Mouse (Mus musculus): ENCODE data around the gene Wrap53. TPM values are rescaled to one million over a fixed set of nuclear protein-coding genes. Genes with fewer than 3 reads are reported as not detected.
A peak's percentile ranks its signal among the peaks of the same experiment; 100 is the strongest.

The Wrap53 gene
- polyA plus RNA-seq, 1 experiment from 2014 or later = 19.7 TPM

DNA sequence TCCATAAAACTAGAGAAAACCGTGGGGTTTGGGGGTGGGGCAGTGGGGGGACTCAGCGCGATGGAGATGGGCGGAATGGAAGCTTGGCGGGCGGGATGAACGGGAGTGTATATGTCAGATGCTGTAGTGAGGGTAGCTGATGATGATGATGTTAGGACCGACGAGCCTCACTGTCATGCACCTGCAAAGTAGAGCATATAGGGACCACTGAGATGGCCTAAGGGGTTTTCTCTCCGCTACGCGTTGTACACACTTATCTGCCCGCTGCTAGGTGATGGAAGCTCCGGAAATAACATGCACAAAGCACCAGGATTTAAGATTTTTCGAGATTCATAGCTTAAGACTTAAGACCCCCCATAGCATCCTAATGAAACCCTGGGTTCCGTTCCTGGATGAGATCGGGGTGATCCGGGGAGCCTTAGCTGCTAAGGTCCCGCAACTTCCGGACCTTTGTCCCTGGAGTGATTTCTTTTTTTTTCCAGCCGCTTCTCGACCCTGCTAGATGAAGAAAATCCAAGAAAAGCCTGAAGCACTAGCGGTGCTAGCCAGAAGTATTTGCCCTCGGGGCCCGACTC is 604 bp upstream of the Wrap53 start:
- H3K36me3 ChIP-seq = no peaks in the 10 kb centered on the region
- H3K9ac ChIP-seq = peak overlapping the region; percentile 79
- no peaks in the 10 kb centered on the region for H3K27me3 ChIP-seq
- H3K4me3 ChIP-seq = peak overlapping the region; percentile 75
- peak overlapping the region; percentile 83 for H3K4me2 ChIP-seq
- under 1% methylated on average over 25 of the region's 25 CpGs for WGBS
- peak; percentile 8 for ATAC-seq (ENCODE audit: low read depth)
- peaks cover 48% of the 10 kb centered on the region for H3K4me1 ChIP-seq (replicated peaks)
- peak overlapping the region; percentile 91 for H3K27ac ChIP-seq (replicated peaks)
- no peaks in the 10 kb centered on the region for H3K9me3 ChIP-seq

DNA sequence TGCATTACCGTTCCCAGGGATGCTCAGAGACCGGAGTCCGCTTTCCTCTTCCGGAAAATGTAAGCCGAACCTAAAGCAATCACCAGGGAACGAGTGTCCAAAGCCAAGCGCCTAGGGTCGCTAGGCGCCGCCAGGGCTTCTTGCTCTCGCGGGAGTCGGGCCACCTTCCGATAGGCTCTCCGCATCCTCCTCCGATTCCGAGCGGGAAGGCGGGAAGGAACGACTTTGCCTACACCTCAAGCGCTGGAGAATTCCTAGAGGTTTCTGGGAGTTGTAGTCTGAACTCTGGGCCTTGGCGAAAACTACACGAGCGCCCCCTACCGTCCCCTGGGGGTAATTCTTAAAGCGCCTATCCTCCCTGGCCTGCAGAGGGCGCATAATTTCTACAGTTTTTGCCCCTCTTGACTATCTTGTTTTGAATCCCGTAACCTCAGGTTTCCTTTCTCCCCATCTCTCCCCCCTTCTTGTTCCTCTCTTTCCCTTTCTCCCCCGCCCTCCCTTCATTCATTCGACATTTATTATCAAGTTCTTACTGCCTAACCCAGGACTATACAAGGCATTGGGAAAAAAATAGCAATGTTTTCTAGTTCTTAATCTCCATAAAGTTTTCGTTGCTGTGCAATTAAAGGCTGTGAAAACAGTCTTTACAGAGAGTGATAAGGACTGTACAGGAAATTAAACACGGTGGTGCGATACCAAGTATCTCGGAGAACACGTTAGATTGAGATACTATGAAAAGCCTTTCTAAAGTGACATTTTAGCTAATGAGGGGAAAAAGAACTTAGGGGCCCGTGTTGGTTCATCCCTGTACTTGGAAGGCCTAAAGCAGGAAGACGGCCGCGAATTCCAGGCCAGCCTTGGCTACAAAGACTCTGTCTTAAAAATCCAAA is 682 bp downstream of the Wrap53 start:
- Histone ChIP-seq H3K9ac (peak overlapping the region; percentile 82), H3K9me3 (no peaks in the 10 kb centered on the region), H3K4me2 (peak overlapping the region; percentile 83), H3K27me3 (no peaks in the 10 kb centered on the region), H3K4me3 (peak overlapping the region; percentile 75), H3K4me1 (replicated peaks) (peaks cover 53% of the 10 kb centered on the region), H3K27ac (replicated peaks) (peak overlapping the region; percentile 91), H3K36me3 (no peaks in the 10 kb centered on the region)
- peak; percentile 90 for ATAC-seq (ENCODE audit: low read depth)
- WGBS = 2% methylated on average over 39 of the region's 39 CpGs

DNA sequence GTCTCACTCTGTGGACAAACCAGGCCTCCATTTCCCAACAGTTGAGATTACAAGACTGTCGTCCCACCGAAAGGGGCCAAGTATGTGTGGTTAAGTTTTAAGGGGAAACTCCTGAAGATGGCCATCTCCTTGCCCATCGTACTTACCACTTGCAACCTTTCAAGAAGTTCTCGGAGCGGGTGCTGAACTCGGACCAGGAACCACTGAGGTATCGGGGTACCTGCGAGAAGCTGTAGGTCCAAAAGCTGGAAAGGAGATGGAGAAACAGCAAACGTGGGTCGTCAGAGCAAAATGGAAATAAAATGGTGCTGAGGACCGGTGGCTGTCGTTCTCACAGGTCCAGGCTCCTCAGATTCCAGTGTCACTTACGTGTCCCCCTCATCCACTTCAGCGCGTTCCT is 1.8 kb downstream of the Wrap53 start:
- Histone ChIP-seq H3K9ac (peak overlapping the region; percentile 82), H3K36me3 (no peaks in the 10 kb centered on the region), H3K9me3 (no peaks in the 10 kb centered on the region), H3K4me3 (peak overlapping the region; percentile 75), H3K27ac (replicated peaks) (no peak overlapping the region), H3K4me2 (peak overlapping the region; percentile 83), H3K4me1 (replicated peaks) (peaks cover 53% of the 10 kb centered on the region), H3K27me3 (no peaks in the 10 kb centered on the region)
- WGBS = 16% methylated on average over 15 of the region's 15 CpGs
- ATAC-seq (ENCODE audit: low read depth) = no peak

DNA sequence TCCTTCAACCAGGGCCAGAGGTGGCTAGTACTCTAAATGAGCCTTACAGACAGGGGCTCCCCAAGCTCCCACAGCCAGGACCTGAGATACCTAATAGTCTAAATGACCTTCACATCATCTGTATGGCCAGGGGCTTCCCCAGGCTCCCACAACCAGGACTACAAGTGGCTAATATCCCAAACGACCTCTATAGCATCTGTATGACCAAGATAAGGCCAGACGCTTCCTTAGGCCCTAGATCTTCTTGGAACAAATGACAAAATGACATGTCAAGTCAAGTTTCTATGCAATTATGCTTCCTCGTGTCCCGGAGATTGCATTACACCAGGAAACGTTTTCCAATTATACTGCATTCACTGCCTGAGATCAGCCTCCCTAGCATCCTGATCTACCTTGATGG is 3.7 kb downstream of the Wrap53 start:
- Histone ChIP-seq H3K9ac (no peak overlapping the region), H3K27ac (replicated peaks) (no peak overlapping the region), H3K4me3 (no peak overlapping the region), H3K4me2 (no peak overlapping the region), H3K4me1 (replicated peaks) (peaks cover 38% of the 10 kb centered on the region), H3K27me3 (no peaks in the 10 kb centered on the region), H3K36me3 (peaks cover 14% of the 10 kb centered on the region), H3K9me3 (no peaks in the 10 kb centered on the region)
- no peak for ATAC-seq (ENCODE audit: low read depth)
- 81% methylated on average over 5 of the region's 5 CpGs for WGBS

DNA sequence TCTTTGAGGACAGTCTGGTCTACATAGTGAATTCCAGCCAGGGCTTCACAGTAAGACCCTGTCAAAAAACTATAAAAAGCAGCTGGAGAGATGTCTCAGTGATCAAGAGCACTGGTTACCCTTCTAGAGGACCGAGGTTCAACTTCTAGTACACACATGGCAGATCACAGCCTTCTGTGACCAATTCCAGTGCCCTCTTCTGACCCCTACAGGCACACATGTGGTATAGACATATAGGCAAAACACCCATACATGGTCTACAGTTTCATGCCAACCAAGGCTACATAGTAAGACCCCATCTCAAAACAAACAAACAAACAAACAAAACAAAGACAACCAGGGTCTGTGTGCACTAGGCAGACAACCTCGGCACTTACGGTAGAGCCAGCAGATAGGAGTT is 4.8 kb downstream of the Wrap53 start:
- peaks cover 24% of the 10 kb centered on the region for H3K36me3 ChIP-seq
- 0 out of 2 replicates have a peak overlapping the region, but pooled peaks have one; percentile 31 for H3K9ac ChIP-seq
- no peak overlapping the region for H3K27ac ChIP-seq (replicated peaks)
- H3K27me3 ChIP-seq = no peaks in the 10 kb centered on the region
- no peak overlapping the region for H3K4me2 ChIP-seq
- WGBS = 68% methylated on average over 3 of the region's 3 CpGs
- no peaks in the 10 kb centered on the region for H3K9me3 ChIP-seq
- no peak for ATAC-seq (ENCODE audit: low read depth)
- H3K4me1 ChIP-seq (replicated peaks) = peaks cover 38% of the 10 kb centered on the region
- H3K4me3 ChIP-seq = no peak overlapping the region

DNA sequence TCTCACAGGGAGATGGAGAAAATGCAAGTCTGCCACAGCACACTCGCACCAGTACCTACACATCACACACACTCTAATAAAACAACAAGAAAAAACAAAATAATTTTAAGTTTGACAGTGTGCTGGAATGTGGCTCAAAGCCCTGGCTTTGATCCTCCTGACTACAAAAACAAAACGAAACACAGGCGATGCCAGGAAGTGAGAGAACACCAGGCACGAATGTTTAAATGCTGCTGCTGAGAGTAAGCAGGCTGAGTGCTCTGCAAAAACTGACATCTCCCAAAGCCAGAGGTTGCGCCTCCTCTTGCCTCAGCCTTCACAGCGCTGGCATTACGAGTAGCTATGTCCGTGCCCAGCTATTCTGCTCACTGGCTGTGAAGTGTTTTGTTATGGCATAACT is 14.9 kb downstream of the Wrap53 start:
- H3K4me1 ChIP-seq (replicated peaks) = peaks cover 17% of the 10 kb centered on the region
- no peak overlapping the region for H3K4me3 ChIP-seq

DNA sequence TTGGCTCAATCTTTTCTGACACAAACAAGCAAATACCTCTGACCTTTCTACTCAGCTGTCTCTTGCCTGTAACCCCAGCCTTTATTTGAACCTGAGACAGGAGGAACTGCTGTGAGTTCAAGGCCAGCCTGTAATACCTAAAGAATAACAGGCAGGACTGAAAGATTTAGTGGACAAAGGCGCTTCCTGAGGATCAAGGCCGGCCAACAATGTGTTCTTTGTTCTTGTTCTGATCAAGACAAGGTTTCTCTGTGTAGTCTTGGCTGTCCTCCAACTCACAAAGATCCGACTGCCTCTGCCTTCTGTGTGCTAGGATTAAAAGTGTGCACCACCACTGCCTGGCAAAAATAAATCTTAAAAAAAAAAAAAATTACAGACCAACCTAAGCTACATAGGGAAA is 15.7 kb downstream of the Wrap53 start:
- H3K9ac ChIP-seq = no peak overlapping the region
- no peak overlapping the region for H3K27ac ChIP-seq (replicated peaks)
- ATAC-seq (ENCODE audit: low read depth) = no peak
- no peak overlapping the region for H3K4me2 ChIP-seq
- no peak overlapping the region for H3K4me3 ChIP-seq
- peaks cover 52% of the 10 kb centered on the region for H3K36me3 ChIP-seq
- WGBS = 36% methylated on average over 3 of the region's 3 CpGs
- no peaks in the 10 kb centered on the region for H3K9me3 ChIP-seq
- H3K27me3 ChIP-seq = no peaks in the 10 kb centered on the region
- H3K4me1 ChIP-seq (replicated peaks) = peaks cover 22% of the 10 kb centered on the region

More for the DNA sequence above, 14.9 kb downstream of the Wrap53 start:
- Histone ChIP-seq H3K27ac (replicated peaks) (no peak overlapping the region), H3K36me3 (peaks cover 60% of the 10 kb centered on the region), H3K9me3 (no peaks in the 10 kb centered on the region), H3K4me2 (no peak overlapping the region), H3K9ac (no peak overlapping the region), H3K27me3 (no peaks in the 10 kb centered on the region)
- WGBS = 84% methylated on average over 8 of the region's 8 CpGs
- ATAC-seq (ENCODE audit: low read depth) = no peak

DNA sequence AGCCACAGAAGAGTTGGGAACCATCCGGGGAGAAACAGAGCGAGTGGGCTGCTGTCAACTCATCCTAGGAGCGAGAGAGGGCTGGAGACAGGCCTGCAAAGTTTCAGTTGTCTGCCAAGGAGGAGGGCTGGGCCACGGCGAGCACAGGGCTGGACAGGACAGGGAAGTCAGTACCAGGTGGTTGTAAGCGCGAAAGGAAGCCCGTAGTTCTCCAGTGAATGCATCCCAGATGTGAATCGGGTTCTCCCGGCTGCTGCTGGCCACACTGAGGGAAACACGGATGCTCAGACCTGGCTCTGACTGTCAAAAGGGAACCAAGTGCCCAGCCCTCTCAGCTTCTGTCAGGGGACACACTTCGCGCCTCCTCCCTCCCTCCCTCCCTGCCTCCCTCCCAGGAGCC is 16.7 kb downstream of the Wrap53 start:
- Histone ChIP-seq H3K27ac (replicated peaks) (no peak overlapping the region), H3K9me3 (no peaks in the 10 kb centered on the region), H3K4me2 (no peak overlapping the region), H3K4me3 (no peak overlapping the region), H3K36me3 (peaks cover 49% of the 10 kb centered on the region), H3K9ac (no peak overlapping the region), H3K27me3 (no peaks in the 10 kb centered on the region), H3K4me1 (replicated peaks) (peaks cover 32% of the 10 kb centered on the region)
- ATAC-seq (ENCODE audit: low read depth) = no peak
- WGBS = 88% methylated on average over 13 of the region's 13 CpGs

DNA sequence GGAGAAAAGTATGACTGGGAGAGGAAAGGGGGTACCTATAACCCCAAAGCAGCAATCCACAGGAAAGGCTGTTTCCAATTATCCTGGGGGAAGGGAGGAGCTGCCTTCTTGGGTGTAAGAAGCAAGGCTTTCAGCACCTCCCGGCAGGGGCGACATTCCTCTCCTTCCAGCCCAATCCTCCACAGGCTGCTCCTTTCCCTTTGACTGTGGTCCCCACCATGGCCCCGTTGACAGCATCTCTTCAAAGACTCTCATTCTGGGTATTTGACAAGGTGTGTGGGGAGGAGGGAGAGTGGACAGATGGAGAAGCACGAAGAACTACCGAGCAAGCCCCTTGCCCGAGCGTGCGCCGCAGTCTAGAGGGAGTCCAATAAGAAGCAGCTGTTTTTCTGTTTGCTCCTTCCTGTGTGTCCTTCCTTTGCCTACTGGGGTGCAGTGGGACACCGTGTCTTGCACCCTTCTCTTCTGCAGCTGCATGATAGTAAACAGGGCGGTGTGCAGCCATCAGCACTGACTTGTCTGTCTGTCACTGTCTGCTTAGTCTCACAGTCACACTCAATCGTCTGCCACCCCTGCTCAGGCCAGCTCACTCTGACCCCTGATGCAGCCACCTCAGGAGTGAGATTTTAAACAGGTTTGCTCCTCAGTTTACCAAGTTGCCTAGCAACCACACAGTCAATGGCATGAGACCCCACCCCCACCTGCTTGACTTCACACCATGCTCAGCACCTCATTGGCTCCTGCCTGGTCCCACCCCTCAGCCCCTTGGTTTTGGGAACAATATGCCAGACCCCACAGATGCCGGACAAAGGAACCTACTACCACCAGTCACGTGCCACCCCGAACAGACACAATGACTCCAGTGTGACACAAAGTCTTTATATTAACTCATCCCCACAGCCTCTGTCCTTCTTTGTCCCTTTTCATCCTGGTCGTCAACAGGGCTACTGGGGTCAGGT is 18.9 kb downstream of the Wrap53 start:
- Histone ChIP-seq H3K9me3 (no peaks in the 10 kb centered on the region), H3K4me2 (peak overlapping the region; percentile 97), H3K27me3 (no peaks in the 10 kb centered on the region), H3K36me3 (peaks cover 43% of the 10 kb centered on the region), H3K27ac (replicated peaks) (peak overlapping the region; percentile 87), H3K4me1 (replicated peaks) (peaks cover 54% of the 10 kb centered on the region), H3K9ac (peak overlapping the region; percentile 99), H3K4me3 (peak overlapping the region; percentile 87)
- WGBS = 17% methylated on average over 16 of the region's 16 CpGs
- ATAC-seq (ENCODE audit: low read depth) = no peak

DNA sequence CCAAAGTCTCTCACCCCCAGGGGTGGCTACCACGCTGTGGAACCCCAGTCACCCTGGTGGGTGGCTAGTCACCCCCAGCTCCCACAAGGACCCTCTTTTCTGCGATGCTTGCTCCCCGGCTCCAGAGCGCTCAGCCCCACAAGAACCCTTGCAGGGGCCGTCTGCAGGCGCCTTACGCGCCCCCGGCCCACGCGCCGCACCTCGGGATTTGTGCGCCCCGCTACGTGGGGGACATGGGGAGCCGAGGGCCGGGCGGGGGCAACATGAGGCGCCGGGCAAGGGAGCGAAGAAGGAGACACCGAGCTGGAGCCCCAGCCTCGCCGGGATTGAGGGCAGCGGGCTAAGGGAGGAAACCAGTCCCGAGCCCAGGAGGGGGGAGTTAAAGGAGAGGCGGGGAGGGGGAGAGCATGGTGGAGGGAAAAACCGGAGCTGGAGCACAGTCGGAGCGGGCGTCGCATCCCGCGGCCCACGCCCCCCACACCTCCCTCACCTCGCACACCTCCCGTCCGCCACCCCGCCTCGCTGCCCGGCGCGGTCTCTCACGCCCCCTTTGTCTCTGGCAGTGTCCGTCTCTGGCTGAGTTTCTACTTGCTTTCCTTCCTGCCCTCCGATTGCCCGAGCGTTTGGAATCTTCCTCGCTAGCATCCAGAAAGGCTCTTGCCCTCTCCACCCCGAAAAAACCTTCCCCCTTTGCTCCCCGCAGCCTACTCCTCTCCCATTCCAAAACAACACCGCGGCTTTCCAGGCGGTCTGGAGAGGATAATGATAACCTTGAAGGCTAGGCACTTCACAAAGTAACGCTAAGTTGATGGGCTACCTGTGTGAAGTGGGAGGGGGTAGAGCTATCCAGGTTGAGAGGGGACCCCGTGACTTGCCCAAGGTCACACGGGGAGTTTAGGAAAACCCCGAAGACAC is 19.9 kb downstream of the Wrap53 start, which contains the start of gene Efnb3:
TSS of gene Efnb3 (minus strand) at position 355 of the 915 bp plus-strand sequence.
- H3K4me2 ChIP-seq = peak within 1 kb of the TSS; percentile 97
- H3K36me3 ChIP-seq = peaks cover 43% of the 10 kb centered on the region
- 1% methylated on average over 58 of the region's 59 CpGs for WGBS
- H3K4me1 ChIP-seq (replicated peaks) = peaks cover 60% of the 10 kb centered on the region
- H3K27me3 ChIP-seq = no peaks in the 10 kb centered on the region
- peak within 1 kb of the TSS; percentile 99 for H3K9ac ChIP-seq
- H3K9me3 ChIP-seq = no peaks in the 10 kb centered on the region
- ATAC-seq (ENCODE audit: low read depth) = peak; percentile 51
- H3K4me3 ChIP-seq = peak within 1 kb of the TSS; percentile 87
- H3K27ac ChIP-seq (replicated peaks) = peak within 1 kb of the TSS; percentile 87

DNA sequence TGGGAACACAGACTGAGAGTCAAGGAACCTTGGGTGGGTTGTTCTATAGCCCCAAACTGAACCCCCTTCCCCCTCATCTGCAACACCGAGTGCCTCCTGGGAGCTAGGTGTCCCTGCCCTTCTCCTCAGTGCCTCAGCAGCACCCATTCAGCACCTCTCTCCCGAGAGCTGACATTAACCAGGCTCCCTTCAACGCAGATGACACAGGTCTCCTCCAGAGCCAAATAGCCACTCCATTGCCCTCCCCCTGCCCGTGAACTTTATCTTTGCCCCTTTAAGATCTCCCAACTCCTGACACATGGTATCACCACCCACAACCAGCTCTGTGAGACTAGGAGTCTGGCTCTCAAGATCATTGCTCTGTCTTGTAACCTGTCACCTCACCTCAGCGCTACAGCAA is 20.9 kb downstream of the Wrap53 start:
- ATAC-seq (ENCODE audit: low read depth) = no peak
- H3K9ac ChIP-seq = peak overlapping the region; percentile 99
- H3K27ac ChIP-seq (replicated peaks) = peak overlapping the region; percentile 87
- peaks cover 69% of the 10 kb centered on the region for H3K4me1 ChIP-seq (replicated peaks)
- no peaks in the 10 kb centered on the region for H3K27me3 ChIP-seq
- 19% methylated on average over 5 of the region's 5 CpGs for WGBS
- peak overlapping the region; percentile 97 for H3K4me2 ChIP-seq
- H3K4me3 ChIP-seq = peak overlapping the region; percentile 87
- H3K36me3 ChIP-seq = peaks cover 43% of the 10 kb centered on the region
- H3K9me3 ChIP-seq = no peaks in the 10 kb centered on the region

All from neural tube, embryonic 13.5 days (tissue).